12 mouse cellular contexts compared by ENCODE assay signal in genomic region chr5:85571967-85572366, GRCm38 (mm10).
DNase-seq lines count a peak whose midpoint lies in the region; ATAC-seq and TF ChIP-seq lines count a peak whose summit lies in the region.
"Had no signal": no experiment of that assay in that cellular context is flagged by ENCODE, and none has a peak within 500 bp of the region (broad histone marks: within the 10 kb centered on the region; RNA-seq: fewer than 3 reads in every experiment).

No protein-coding gene starts in this region.

- no peak overlapping the region for H3K4me3 ChIP-seq in hindbrain, embryonic 14.5 days (replicated peaks; ENCODE audit: low read length)
- no peak overlapping the region for H3K4me3 ChIP-seq in hindbrain, embryonic 12.5 days
- no peak overlapping the region for H3K4me3 ChIP-seq in cerebellum, adult 2 months (replicated peaks; ENCODE audit: insufficient read depth, low read depth, low read length)
- no peak overlapping the region for H3K4me3 ChIP-seq in hindbrain, postnatal 0 days (ENCODE audit: low read length)
- no peak overlapping the region for H3K4me3 ChIP-seq in neural tube, embryonic 14.5 days (ENCODE audit: low read depth, low read length)
- H3K4me3 ChIP-seq in gastrocnemius, adult 2 months = no peak overlapping the region
- H3K4me3 ChIP-seq: embryonic facial prominence, embryonic 10.5 days; megakaryocyte, embryonic 14.5 days had no signal

- TF ChIP-seq CTCF in cerebellum, adult 2 months (IDR thresholded peaks at IDR 0.05; ENCODE audit: borderline replicate concordance, insufficient read depth, low read depth, low read length) = no peak
- no peak for TF ChIP-seq CTCF in hindbrain, postnatal 0 days (IDR thresholded peaks at IDR 0.05; ENCODE audit: low read depth)
- TF ChIP-seq CTCF in gastrocnemius, adult 2 months (IDR thresholded peaks at IDR 0.05) = no peak

- peak overlapping the region; percentile 21; the same call in 1 of the 2 replicates for H3K4me2 ChIP-seq in hindbrain, embryonic 14.5 days (replicated peaks)
- H3K4me2 ChIP-seq in hindbrain, embryonic 12.5 days (replicated peaks) = no peak overlapping the region
- H3K4me2 ChIP-seq in hindbrain, postnatal 0 days (ENCODE audit: low read depth, low read length) = peak overlapping the region; percentile 36
- no peak overlapping the region for H3K4me2 ChIP-seq in neural tube, embryonic 14.5 days (ENCODE audit: low read depth, low read length)

- DNase-seq in hindbrain, embryonic 14.5 days (ENCODE audit: low spot score) = peak; percentile 47
- peak; percentile 53 to 82 for DNase-seq in cerebellum, adult 2 months
- DNase-seq in hindbrain, postnatal 0 days (ENCODE audit: low spot score) = peak; percentile 86
- DNase-seq in gastrocnemius, adult 18-20 months (ENCODE audit: low spot score) = no peak
- no peak for DNase-seq in lung, postnatal 36 days
- no peak for DNase-seq in gastrocnemius, adult 2 months

- TF ChIP-seq POLR2A in cerebellum, adult 2 months (IDR thresholded peaks at IDR 0.05; ENCODE audit: borderline replicate concordance, insufficient read depth, low read length) = no peak

- H3K4me1 ChIP-seq in hindbrain, embryonic 14.5 days (replicated peaks; ENCODE audit: control insufficient read depth, insufficient read depth, low read length) = no peaks in the 10 kb centered on the region
- no peaks in the 10 kb centered on the region for H3K4me1 ChIP-seq in hindbrain, embryonic 12.5 days
- no peaks in the 10 kb centered on the region; the same call in 1 of the 2 replicates for H3K4me1 ChIP-seq in cerebellum, adult 2 months (ENCODE audit: control insufficient read depth, insufficient read depth, low read length)
- H3K4me1 ChIP-seq in hindbrain, postnatal 0 days (ENCODE audit: insufficient read depth, low read length) = no peaks in the 10 kb centered on the region
- H3K4me1 ChIP-seq in neural tube, embryonic 14.5 days (ENCODE audit: control insufficient read depth, insufficient read depth, low read length) = no peaks in the 10 kb centered on the region
- H3K4me1 ChIP-seq: embryonic facial prominence, embryonic 10.5 days; megakaryocyte, embryonic 14.5 days had no signal

- no peaks in the 10 kb centered on the region for H3K9me3 ChIP-seq in hindbrain, embryonic 14.5 days (ENCODE audit: control insufficient read depth, low read length)
- H3K9me3 ChIP-seq in hindbrain, embryonic 12.5 days (replicated peaks) = no peaks in the 10 kb centered on the region
- H3K9me3 ChIP-seq in hindbrain, postnatal 0 days (ENCODE audit: low read length) = no peaks in the 10 kb centered on the region
- no peaks in the 10 kb centered on the region for H3K9me3 ChIP-seq in neural tube, embryonic 14.5 days (ENCODE audit: control insufficient read depth, low read length)
- H3K9me3 ChIP-seq: embryonic facial prominence, embryonic 10.5 days; megakaryocyte, embryonic 14.5 days had no signal

- 59% methylated on average over 4 of the region's 4 CpGs for WGBS in hindbrain, embryonic 14.5 days
- 80% methylated on average over 4 of the region's 4 CpGs for WGBS in hindbrain, embryonic 12.5 days
- 5% methylated on average over 4 of the region's 4 CpGs for WGBS in cerebellum, adult 2 months
- 39% methylated on average over 4 of the region's 4 CpGs for WGBS in hindbrain, postnatal 0 days
- 57% methylated on average over 4 of the region's 4 CpGs for WGBS in neural tube, embryonic 14.5 days

- no peak for ATAC-seq in hindbrain, embryonic 14.5 days (ENCODE audit: low FRiP score)
- no peak for ATAC-seq in hindbrain, embryonic 12.5 days (ENCODE audit: low FRiP score)
- peak; percentile 74 for ATAC-seq in hindbrain, postnatal 0 days
- ATAC-seq in neural tube, embryonic 14.5 days (ENCODE audit: low read depth) = peak; percentile 51; the same call in 1 of the 2 replicates
- ATAC-seq: Patski had no signal

- intact Hi-C loops in gastrocnemius, adult 2 months (cut with DNase I) = no loop called here

- no peak overlapping the region for H3K9ac ChIP-seq in hindbrain, embryonic 14.5 days
- H3K9ac ChIP-seq in hindbrain, embryonic 12.5 days = no peak overlapping the region
- H3K9ac ChIP-seq in hindbrain, postnatal 0 days (replicated peaks; ENCODE audit: low read length) = no peak overlapping the region
- no peak overlapping the region for H3K9ac ChIP-seq in neural tube, embryonic 14.5 days (replicated peaks; ENCODE audit: low read depth, low read length)

- H3K27ac ChIP-seq in hindbrain, embryonic 14.5 days = peak overlapping the region; percentile 54; the same call in 1 of the 2 replicates
- H3K27ac ChIP-seq in hindbrain, embryonic 12.5 days = no peak overlapping the region
- H3K27ac ChIP-seq in cerebellum, adult 2 months (ENCODE audit: insufficient read depth, low read length) = no peak overlapping the region
- H3K27ac ChIP-seq in hindbrain, postnatal 0 days = peak overlapping the region; percentile 62; the same call in 1 of the 2 replicates
- H3K27ac ChIP-seq in neural tube, embryonic 14.5 days (ENCODE audit: low read depth, low read length) = no peak overlapping the region
- H3K27ac ChIP-seq in gastrocnemius, adult 2 months = no peak overlapping the region
- H3K27ac ChIP-seq: embryonic facial prominence, embryonic 10.5 days; stomach, postnatal 0 days had no signal

- H3K27me3 ChIP-seq in hindbrain, embryonic 14.5 days (ENCODE audit: control insufficient read depth, insufficient read depth, low read length) = no peaks in the 10 kb centered on the region
- no peaks in the 10 kb centered on the region for H3K27me3 ChIP-seq in hindbrain, embryonic 12.5 days
- H3K27me3 ChIP-seq in cerebellum, adult 2 months (ENCODE audit: control insufficient read depth, insufficient read depth, low read length) = no peaks in the 10 kb centered on the region
- H3K27me3 ChIP-seq in hindbrain, postnatal 0 days (ENCODE audit: insufficient read depth, low read length) = no peaks in the 10 kb centered on the region
- H3K27me3 ChIP-seq in neural tube, embryonic 14.5 days (ENCODE audit: control insufficient read depth, insufficient read depth, low read length) = no peaks in the 10 kb centered on the region
- H3K27me3 ChIP-seq: megakaryocyte, embryonic 14.5 days; Patski had no signal

- no peaks in the 10 kb centered on the region for H3K36me3 ChIP-seq in hindbrain, embryonic 14.5 days (replicated peaks; ENCODE audit: control insufficient read depth, insufficient read depth)
- no peaks in the 10 kb centered on the region for H3K36me3 ChIP-seq in hindbrain, embryonic 12.5 days
- no peaks in the 10 kb centered on the region for H3K36me3 ChIP-seq in hindbrain, postnatal 0 days (ENCODE audit: insufficient read depth, low read length)
- no peaks in the 10 kb centered on the region for H3K36me3 ChIP-seq in neural tube, embryonic 14.5 days (ENCODE audit: control insufficient read depth, insufficient read depth, low read length)
- H3K36me3 ChIP-seq: embryonic facial prominence, embryonic 10.5 days had no signal

Comparison
In these comparisons a context has a peak if more than half of its experiments do, and no peak if none do; other contexts are left out.
1. ATAC-seq: peak in hindbrain, postnatal 0 days (single experiment) and neural tube, embryonic 14.5 days (single experiment); none in hindbrain, embryonic 14.5 days (single experiment) and hindbrain, embryonic 12.5 days (single experiment).
2. H3K27ac ChIP-seq: peak in hindbrain, embryonic 14.5 days (single experiment) and hindbrain, postnatal 0 days (single experiment); none in hindbrain, embryonic 12.5 days (single experiment), cerebellum, adult 2 months (single experiment), neural tube, embryonic 14.5 days (single experiment) and gastrocnemius, adult 2 months (single experiment).
3. H3K4me2 ChIP-seq: peak in hindbrain, embryonic 14.5 days (single experiment) and hindbrain, postnatal 0 days (single experiment); none in hindbrain, embryonic 12.5 days (single experiment) and neural tube, embryonic 14.5 days (single experiment).
4. DNase-seq: peak in hindbrain, embryonic 14.5 days (single experiment), cerebellum, adult 2 months (2 of 2) and hindbrain, postnatal 0 days (single experiment); none in gastrocnemius, adult 18-20 months (single experiment), lung, postnatal 36 days (single experiment) and gastrocnemius, adult 2 months (single experiment).